Mouse (Mus musculus): ENCODE data around the gene Dock1.

DNA sequence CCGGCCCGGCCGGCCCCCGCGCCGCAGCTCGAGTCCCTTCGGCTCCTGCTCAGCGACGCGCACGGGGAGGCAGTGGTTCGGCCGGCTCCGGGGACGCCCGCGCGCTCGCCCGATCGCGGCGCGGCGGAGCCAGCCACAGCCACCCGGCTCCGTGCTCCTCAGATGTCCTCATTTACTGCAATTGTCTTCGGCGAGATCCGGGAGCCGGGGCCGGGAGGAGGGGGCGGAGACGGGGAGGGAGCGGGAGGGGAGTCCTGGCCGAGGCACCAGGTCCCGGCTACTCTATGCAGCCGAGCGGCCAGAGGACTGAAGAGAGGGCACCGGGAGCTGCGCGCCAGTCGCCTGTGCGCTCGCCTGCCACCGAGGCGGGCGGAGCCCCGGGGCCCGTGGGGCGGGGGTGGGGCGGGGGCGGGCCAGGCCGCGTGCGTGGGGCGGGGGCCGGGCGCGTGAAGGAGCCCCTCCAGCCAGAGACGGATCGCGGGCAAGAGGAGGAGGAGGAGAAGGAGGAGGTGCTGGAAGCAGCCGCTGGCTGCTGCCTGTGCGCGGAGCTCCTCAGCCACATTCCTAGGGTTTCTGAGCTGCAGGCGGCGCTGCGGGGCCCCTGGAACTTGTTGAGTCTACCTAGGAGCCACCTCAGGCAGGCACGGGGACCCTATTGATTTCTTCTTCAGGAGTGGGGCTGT, 267.6 kb downstream of the Dock1 start, which contains the start of gene Fam196a:
- TF ChIP-seq CHD2 (IDR thresholded peaks at IDR 0.05; ENCODE audit: low read depth, low read length), result no peak
- no peak for TF ChIP-seq ZNF384 (IDR thresholded peaks at IDR 0.05; ENCODE audit: low read depth, low read length)

Measured in ES-E14 (cell line).